Mouse (Mus musculus) G1E (cell line): ENCODE data around the gene Rasgef1b.

Experiments used
- CTCF ChIP-seq: IDR thresholded peaks from 2 replicates; pipeline ENCODE4 v1.5.1; 2012; ENCODE audit warnings: low read depth, low read length, inconsistent platforms, mixed read lengths
- GATA1 ChIP-seq: IDR thresholded peaks from 2 replicates; pipeline ENCODE4 v1.6.1; 2012; ENCODE audit warnings: borderline replicate concordance, low read length, inconsistent platforms, mixed read lengths

DNA sequence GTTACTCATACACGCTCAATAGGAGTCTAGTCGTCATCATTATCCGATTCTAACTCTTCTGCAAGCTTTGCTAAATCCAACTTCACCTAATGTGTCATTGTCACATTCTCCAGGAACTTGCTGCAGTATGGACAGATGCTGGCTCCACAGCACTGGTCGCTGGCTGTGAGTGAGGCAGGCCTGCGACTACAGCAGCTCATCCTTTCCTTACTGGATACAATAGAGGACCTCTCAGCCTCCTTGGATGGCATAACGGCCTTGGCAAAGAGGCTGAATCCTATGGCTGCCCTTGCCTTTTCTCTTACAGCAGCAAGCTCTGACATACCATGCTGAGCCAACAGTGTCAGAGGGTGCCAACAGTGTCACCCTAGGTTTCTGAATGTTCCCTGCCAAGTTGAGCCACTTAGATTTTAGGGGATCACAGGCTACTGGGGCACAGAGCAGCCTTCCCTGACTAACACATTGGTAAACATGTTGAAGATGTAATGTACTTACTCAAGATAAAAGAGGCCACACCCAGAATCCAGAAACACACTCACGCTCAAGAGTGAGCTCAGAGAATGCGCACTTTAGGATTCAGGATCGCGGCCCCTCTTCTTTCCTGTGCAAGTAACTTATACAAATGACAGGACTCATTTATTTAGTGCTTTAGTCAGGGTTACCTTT lies 340.1 kb downstream of the Rasgef1b start:
- TF ChIP-seq CTCF = no peak
- no peak for TF ChIP-seq GATA1
